Mouse (Mus musculus) forebrain, postnatal 0 days (tissue): ENCODE data around the gene Trp73. TPM values are rescaled to one million over a fixed set of nuclear protein-coding genes. Genes with fewer than 3 reads are reported as not detected.

Experiments used
- ATAC-seq: fragments of 200-750 bp; cut with Nextera tagmentation; 2 replicates; pipeline ENCODE4 v1.8.0; 2017; ENCODE audit warnings: mild to moderate bottlenecking, moderate library complexity
- DNase-seq: peaks from one replicate; pipeline ENCODE4 v3.0.0-alpha.2; 2015
- H3K27ac ChIP-seq: fragments of 300-500 bp; sonication (generic); 2 replicates; pipeline ENCODE4 v1.5.1; 2014; ENCODE audit warnings: low read depth, mild to moderate bottlenecking, antibody characterized with exemption, low read length, moderate library complexity, mixed read lengths
- H3K27me3 ChIP-seq: fragments of 300-500 bp; sonication (generic); 2 replicates; pipeline ENCODE4 v1.6.1; 2014; ENCODE audit warnings: mild to moderate bottlenecking, low read length, mixed read lengths; ENCODE audit not compliant: insufficient read depth
- H3K36me3 ChIP-seq: fragments of 300-500 bp; sonication (generic); 2 replicates; pipeline ENCODE4 v1.6.1; 2014; ENCODE audit warnings: mild to moderate bottlenecking, moderate library complexity; ENCODE audit not compliant: insufficient read depth
- H3K4me1 ChIP-seq: fragments of 300-500 bp; sonication (generic); 2 replicates; pipeline ENCODE4 v1.6.1; 2014; ENCODE audit warnings: antibody characterized with exemption; ENCODE audit not compliant: insufficient read depth
- H3K4me2 ChIP-seq: fragments of 300-500 bp; sonication (generic); 2 replicates; pipeline ENCODE4 v1.6.1; 2014; ENCODE audit warnings: low read depth, mild to moderate bottlenecking, moderate library complexity
- H3K4me3 ChIP-seq: fragments of 300-500 bp; sonication (generic); 2 replicates; pipeline ENCODE4 v1.5.1; 2014; ENCODE audit warnings: low read depth, low read length, mixed read lengths
- H3K9ac ChIP-seq: fragments of 300-500 bp; sonication (generic); 2 replicates; pipeline ENCODE4 v1.6.1; 2014; ENCODE audit warnings: mild to moderate bottlenecking
- H3K9me3 ChIP-seq: fragments of 300-500 bp; sonication (generic); 2 replicates; pipeline ENCODE4 v1.6.1; 2016; ENCODE audit warnings: low read length
- CTCF ChIP-seq: sonication (generic); IDR thresholded peaks from 2 replicates; pipeline ENCODE4 v1.5.1; 2016; ENCODE audit warnings: antibody characterized with exemption, control low read depth, low read depth
- WGBS: fragments of 180-500 bp; shearing (Covaris S2); extraction: QIAGEN DNeasy Blood & Tissue Kit; methylation state at CpG from one replicate; pipeline ENCODE4 v1.1.7; 2014; 5-methylcytosine and 5-hydroxymethylcytosine counted together
- polyA plus RNA-seq: library from polyadenylated mRNA; unstranded; fragments of >200 nt; fragmentation: Nextera tagmentation; extraction: Ambion mirVana; gene quantifications from 2 replicates; pipeline ENCODE4 v1.2.1, GENCODE M21; 2015
- total RNA-seq: library from RNA; depleted of rRNA; stranded (reverse); fragments of >200 nt; gene quantifications from 2 replicates; pipeline ENCODE4 v1.2.3, GENCODE M21; 2014

Gene Trp73
- total and polyA plus RNA-seq, 2 experiments from 2014 or later: 3.9 to 4.1 TPM

GRCm38 (mm10) chr4:154122374-154122773 is 17.6 kb downstream of the Trp73 start:
- WGBS: 71% methylated on average over 7 of the region's 7 CpGs
- DNase-seq (no peak), ATAC-seq (no peak)
- H3K4me1 ChIP-seq: no peaks in the 10 kb centered on the region
- no peak overlapping the region for H3K27ac ChIP-seq
- no peak overlapping the region for H3K4me3 ChIP-seq
- no peaks in the 10 kb centered on the region for H3K36me3 ChIP-seq
- H3K27me3 ChIP-seq: no peaks in the 10 kb centered on the region
- H3K4me2 ChIP-seq: no peak overlapping the region
- no peak for TF ChIP-seq CTCF
- H3K9ac ChIP-seq: no peak overlapping the region
- no peaks in the 10 kb centered on the region for H3K9me3 ChIP-seq

GRCm38 (mm10) chr4:154121800-154122199 is 18.2 kb downstream of the Trp73 start:
- WGBS: 65% methylated on average over 11 of the region's 11 CpGs
- no peak for TF ChIP-seq CTCF
- ATAC-seq (no peak), DNase-seq (no peak)
- Histone ChIP-seq H3K27ac (no peak overlapping the region), H3K36me3 (no peaks in the 10 kb centered on the region), H3K9me3 (no peaks in the 10 kb centered on the region), H3K9ac (no peak overlapping the region), H3K4me3 (no peak overlapping the region), H3K27me3 (no peaks in the 10 kb centered on the region), H3K4me2 (no peak overlapping the region), H3K4me1 (no peaks in the 10 kb centered on the region)

GRCm38 (mm10) chr4:154119208-154119607 is 20.8 kb downstream of the Trp73 start:
- H3K27ac ChIP-seq: no peak overlapping the region
- WGBS: 77% methylated on average over 9 of the region's 9 CpGs
- no peaks in the 10 kb centered on the region for H3K9me3 ChIP-seq
- ATAC-seq (no peak), DNase-seq (no peak)
- H3K4me2 ChIP-seq: no peak overlapping the region
- no peak overlapping the region for H3K9ac ChIP-seq
- H3K27me3 ChIP-seq: no peaks in the 10 kb centered on the region
- no peak for TF ChIP-seq CTCF
- H3K36me3 ChIP-seq: no peaks in the 10 kb centered on the region
- H3K4me1 ChIP-seq: no peaks in the 10 kb centered on the region
- H3K4me3 ChIP-seq: no peak overlapping the region

GRCm38 (mm10) chr4:154118782-154119181 is 21.2 kb downstream of the Trp73 start:
- ATAC-seq: no peak
- no peak for TF ChIP-seq CTCF
- no peaks in the 10 kb centered on the region for H3K27me3 ChIP-seq
- H3K4me3 ChIP-seq: no peak overlapping the region
- H3K36me3 ChIP-seq: no peaks in the 10 kb centered on the region
- H3K27ac ChIP-seq: no peak overlapping the region
- no peaks in the 10 kb centered on the region for H3K4me1 ChIP-seq
- no peaks in the 10 kb centered on the region for H3K9me3 ChIP-seq
- H3K4me2 ChIP-seq: no peak overlapping the region
- 71% methylated on average over 9 of the region's 9 CpGs for whole genome bisulfite sequencing
- H3K9ac ChIP-seq: no peak overlapping the region
- no peak for DNase-seq

GRCm38 (mm10) chr4:154116421-154116820 is 23.6 kb downstream of the Trp73 start:
- 31% methylated on average over 7 of the region's 7 CpGs for WGBS
- Histone ChIP-seq H3K4me1 (no peaks in the 10 kb centered on the region), H3K9me3 (no peaks in the 10 kb centered on the region), H3K27ac (no peak overlapping the region), H3K4me2 (no peak overlapping the region), H3K4me3 (no peak overlapping the region), H3K9ac (no peak overlapping the region), H3K36me3 (no peaks in the 10 kb centered on the region), H3K27me3 (no peaks in the 10 kb centered on the region)
- no peak for DNase-seq
- no peak for ATAC-seq
- TF ChIP-seq CTCF: no peak

- no peaks in the 10 kb centered on the region for H3K27me3 ChIP-seq
- H3K9ac ChIP-seq: no peak overlapping the region
- DNase-seq: no peak
- peaks cover 8% of the 10 kb centered on the region; the same call in 1 of the 2 replicates for H3K4me1 ChIP-seq
- ATAC-seq: peak; percentile 4; the same call in 1 of the 2 replicates
- no peak overlapping the region for H3K4me3 ChIP-seq
- WGBS: 72% methylated on average over 11 of the region's 11 CpGs
- no peak overlapping the region for H3K27ac ChIP-seq
- H3K4me2 ChIP-seq: peak overlapping the region; percentile 10; the same call in 1 of the 2 replicates
- H3K9me3 ChIP-seq: no peaks in the 10 kb centered on the region
- H3K36me3 ChIP-seq: no peaks in the 10 kb centered on the region
- TF ChIP-seq CTCF: no peak
Observed at GRCm38 (mm10) chr4:154109850-154110243, 30.2 kb downstream of the Trp73 start.

- no peaks in the 10 kb centered on the region for H3K36me3 ChIP-seq
- no peaks in the 10 kb centered on the region for H3K9me3 ChIP-seq
- DNase-seq (peak; percentile 71), ATAC-seq (peak; percentile 94)
- H3K4me3 ChIP-seq: no peak overlapping the region
- H3K27ac ChIP-seq: no peak overlapping the region
- 34% methylated on average over 18 of the region's 18 CpGs for WGBS
- H3K4me1 ChIP-seq: peaks cover 8% of the 10 kb centered on the region; the same call in 1 of the 2 replicates
- TF ChIP-seq CTCF: no peak
- H3K9ac ChIP-seq: no peak overlapping the region
- peak overlapping the region; percentile 10; the same call in 1 of the 2 replicates for H3K4me2 ChIP-seq
- no peaks in the 10 kb centered on the region for H3K27me3 ChIP-seq
Observed at GRCm38 (mm10) chr4:154109216-154109849, 30.7 kb downstream of the Trp73 start.
